Mouse (Mus musculus) forebrain, embryonic 16.5 days (tissue): ENCODE results near the gene Cass4. TPM values are rescaled to one million over a fixed set of nuclear protein-coding genes. Genes with fewer than 3 reads are reported as not detected.
A peak's percentile ranks its signal among the peaks of the same experiment; 100 is the strongest.

Experiments used
- ATAC-seq: fragments of 200-750 bp; cut with Nextera tagmentation; 2 replicates; pipeline ENCODE4 v1.8.0; 2017; ENCODE audit warnings: mild to moderate bottlenecking, moderate library complexity
- H3K27ac ChIP-seq: fragments of 300-500 bp; sonication (generic); 2 replicates; pipeline ENCODE4 v1.5.1; 2014; ENCODE audit warnings: low read length, control low read depth
- H3K27me3 ChIP-seq: fragments of 300-500 bp; sonication (generic); replicated peaks from 2 replicates; pipeline ENCODE4 v1.6.1; 2014; ENCODE audit warnings: low read length; ENCODE audit not compliant: control insufficient read depth, insufficient read depth
- H3K36me3 ChIP-seq: fragments of 300-500 bp; sonication (generic); 2 replicates; pipeline ENCODE4 v1.6.1; 2014; ENCODE audit not compliant: control insufficient read depth, insufficient read depth
- H3K4me1 ChIP-seq: fragments of 300-500 bp; sonication (generic); replicated peaks from 2 replicates; pipeline ENCODE4 v1.6.1; 2014; ENCODE audit warnings: low read length; ENCODE audit not compliant: control insufficient read depth, insufficient read depth
- H3K4me2 ChIP-seq: fragments of 300-500 bp; sonication (generic); 2 replicates; pipeline ENCODE4 v1.6.1; 2014; ENCODE audit warnings: mild to moderate bottlenecking, low read length, control low read depth
- H3K4me3 ChIP-seq: fragments of 300-500 bp; sonication (generic); replicated peaks from 2 replicates; pipeline ENCODE4 v1.5.1; 2014; ENCODE audit warnings: mild to moderate bottlenecking, low read length, control low read depth
- H3K9ac ChIP-seq: fragments of 300-500 bp; sonication (generic); replicated peaks from 2 replicates; pipeline ENCODE4 v1.6.1; 2014; ENCODE audit warnings: low read depth, low read length, control low read depth
- H3K9me3 ChIP-seq: fragments of 300-500 bp; sonication (generic); 2 replicates; pipeline ENCODE4 v1.6.1; 2016; ENCODE audit warnings: low read length; ENCODE audit not compliant: control insufficient read depth
- WGBS: fragments of 180-500 bp; shearing (Covaris S2); extraction: QIAGEN DNeasy Blood & Tissue Kit; methylation state at CpG from one replicate; pipeline ENCODE4 v1.1.7; 2014; 5-methylcytosine and 5-hydroxymethylcytosine counted together
- polyA plus RNA-seq: library from polyadenylated mRNA; unstranded; fragments of >200 nt; fragmentation: Nextera tagmentation; extraction: Ambion mirVana; gene quantifications from 2 replicates; pipeline ENCODE4 v1.2.1, GENCODE M21; 2015

Gene Cass4
- polyA plus RNA-seq, 1 experiment from 2014 or later: 0.13 TPM

DNA sequence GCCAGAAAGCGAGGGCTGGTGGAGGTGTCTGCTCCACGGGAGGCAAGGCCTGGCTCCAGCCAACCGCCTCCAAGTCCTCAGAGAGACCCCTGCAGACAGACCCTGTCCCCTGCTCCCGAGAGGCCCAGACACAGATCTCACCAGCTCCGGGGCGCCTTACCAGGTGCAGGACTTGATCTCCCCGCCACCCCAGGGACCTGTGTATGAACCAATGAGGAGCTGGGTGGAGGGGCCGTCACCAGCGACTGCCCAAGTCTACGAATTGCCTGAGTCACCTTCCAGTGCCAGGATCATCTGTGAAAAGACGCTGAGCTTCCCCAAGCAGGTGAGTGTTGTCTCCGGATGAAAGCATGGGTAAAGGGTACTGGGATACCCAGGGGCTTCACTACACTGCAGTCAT, 22.6 kb downstream of the Cass4 start:
- 60% methylated on average over 12 of the region's 12 CpGs for WGBS
- Histone ChIP-seq H3K27me3 (no peaks in the 10 kb centered on the region), H3K4me1 (no peaks in the 10 kb centered on the region), H3K27ac (no peak overlapping the region), H3K36me3 (no peaks in the 10 kb centered on the region), H3K4me3 (no peak overlapping the region), H3K9me3 (no peaks in the 10 kb centered on the region), H3K4me2 (no peak overlapping the region), H3K9ac (no peak overlapping the region)
- ATAC-seq: no peak

DNA sequence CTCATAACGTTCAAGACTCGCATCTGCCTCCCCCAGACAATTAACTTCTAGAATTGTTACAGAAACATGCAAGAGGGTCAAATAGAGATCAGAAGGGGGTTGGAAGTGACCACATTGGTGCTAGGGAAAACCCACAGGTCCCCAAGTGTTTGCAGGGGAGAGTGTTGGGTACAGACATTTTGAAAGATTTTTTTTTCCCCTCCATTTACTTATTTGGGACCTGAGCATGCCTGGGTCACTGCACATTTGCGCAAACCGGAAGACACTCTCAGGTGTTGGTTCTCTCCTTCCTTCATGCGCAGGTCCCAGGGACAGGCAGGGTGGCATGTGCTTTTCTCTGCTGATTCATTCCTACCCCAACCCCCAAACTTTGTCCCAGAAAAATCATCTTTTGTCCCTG, 23.3 kb downstream of the Cass4 start:
- H3K9me3 ChIP-seq: no peaks in the 10 kb centered on the region
- H3K4me1 ChIP-seq: no peaks in the 10 kb centered on the region
- no peak overlapping the region for H3K27ac ChIP-seq
- H3K9ac ChIP-seq: no peak overlapping the region
- H3K4me3 ChIP-seq: no peak overlapping the region
- H3K4me2 ChIP-seq: no peak overlapping the region
- no peaks in the 10 kb centered on the region for H3K36me3 ChIP-seq
- 89% methylated on average over 5 of the region's 5 CpGs for WGBS
- ATAC-seq: no peak
- no peaks in the 10 kb centered on the region for H3K27me3 ChIP-seq

DNA sequence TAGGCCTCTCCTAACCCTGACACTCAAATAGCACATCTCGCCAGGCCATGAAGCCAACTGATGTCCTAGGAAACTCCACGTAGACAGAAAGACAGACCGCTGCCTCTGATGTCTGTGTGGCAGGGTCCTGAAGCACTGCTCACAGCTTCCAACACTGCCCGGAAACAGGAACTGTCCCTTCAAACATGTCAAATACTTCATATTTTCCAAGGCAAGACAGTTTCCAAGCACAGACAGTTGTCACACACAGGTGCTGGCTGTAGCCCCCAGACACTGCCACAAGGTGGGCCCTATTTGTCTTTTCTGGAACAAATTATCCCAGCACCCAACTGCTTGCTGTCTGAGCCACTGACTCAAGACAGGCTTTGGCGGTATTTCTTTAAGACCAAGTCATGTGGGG, 24.6 kb downstream of the Cass4 start:
- 89% methylated on average over 5 of the region's 5 CpGs for WGBS
- no peak overlapping the region for H3K4me2 ChIP-seq
- no peak for ATAC-seq

DNA sequence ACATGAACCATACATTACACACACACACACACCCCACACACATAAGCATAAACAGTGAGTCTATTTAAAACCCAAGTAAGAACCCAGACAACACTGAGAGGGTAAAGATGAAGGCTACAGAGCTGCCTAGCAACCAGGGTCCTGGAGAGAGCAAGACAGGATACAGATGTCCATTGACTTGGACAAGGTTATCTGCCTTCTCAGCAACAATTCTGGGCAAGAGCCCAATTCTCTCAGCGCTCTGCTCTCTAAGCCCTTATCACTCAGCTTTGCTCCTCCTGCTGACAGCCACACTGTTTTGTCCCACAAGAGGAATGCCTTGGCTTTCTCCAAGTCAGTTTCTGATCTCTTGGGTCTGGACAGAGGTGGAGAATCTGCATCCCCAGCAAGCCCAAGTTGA, 37.0 kb downstream of the Cass4 start:
- WGBS: 79% methylated on average over 1 of the region's 1 CpGs
- Histone ChIP-seq H3K4me3 (no peak overlapping the region), H3K27me3 (0 out of 2 replicates have a peak, but pooled peaks cover 2% of the 10 kb centered on the region), H3K9me3 (no peaks in the 10 kb centered on the region), H3K27ac (no peak overlapping the region), H3K36me3 (no peaks in the 10 kb centered on the region), H3K4me2 (no peak overlapping the region), H3K9ac (no peak overlapping the region), H3K4me1 (no peaks in the 10 kb centered on the region)
- no peak for ATAC-seq

More for the DNA sequence above, 24.6 kb downstream of the Cass4 start:
- Histone ChIP-seq H3K9ac (no peak overlapping the region), H3K27me3 (no peaks in the 10 kb centered on the region), H3K9me3 (no peaks in the 10 kb centered on the region), H3K4me3 (no peak overlapping the region), H3K27ac (no peak overlapping the region), H3K4me1 (no peaks in the 10 kb centered on the region), H3K36me3 (no peaks in the 10 kb centered on the region)

DNA sequence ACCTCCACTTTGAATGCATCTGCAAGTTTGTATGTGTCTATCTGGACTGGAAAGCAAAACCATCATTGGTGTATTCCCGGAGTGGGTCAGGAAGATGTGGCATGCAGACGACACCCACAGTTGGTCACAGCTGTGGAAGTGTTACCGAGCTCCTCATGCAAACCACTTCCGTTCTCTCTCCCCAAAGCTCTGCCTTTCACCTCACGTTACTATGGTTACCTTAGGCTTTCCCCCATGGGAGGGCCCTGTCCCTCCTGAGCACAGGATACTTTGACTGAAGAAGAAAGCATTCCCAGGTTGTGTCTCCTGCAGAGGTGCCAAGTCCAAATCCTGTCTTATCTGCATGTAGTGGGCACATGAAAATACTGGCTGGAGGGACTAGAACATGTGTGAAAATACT, 40.2 kb downstream of the Cass4 start:
- WGBS: 57% methylated on average over 5 of the region's 5 CpGs
- no peaks in the 10 kb centered on the region for H3K4me1 ChIP-seq
- ATAC-seq: no peak

DNA sequence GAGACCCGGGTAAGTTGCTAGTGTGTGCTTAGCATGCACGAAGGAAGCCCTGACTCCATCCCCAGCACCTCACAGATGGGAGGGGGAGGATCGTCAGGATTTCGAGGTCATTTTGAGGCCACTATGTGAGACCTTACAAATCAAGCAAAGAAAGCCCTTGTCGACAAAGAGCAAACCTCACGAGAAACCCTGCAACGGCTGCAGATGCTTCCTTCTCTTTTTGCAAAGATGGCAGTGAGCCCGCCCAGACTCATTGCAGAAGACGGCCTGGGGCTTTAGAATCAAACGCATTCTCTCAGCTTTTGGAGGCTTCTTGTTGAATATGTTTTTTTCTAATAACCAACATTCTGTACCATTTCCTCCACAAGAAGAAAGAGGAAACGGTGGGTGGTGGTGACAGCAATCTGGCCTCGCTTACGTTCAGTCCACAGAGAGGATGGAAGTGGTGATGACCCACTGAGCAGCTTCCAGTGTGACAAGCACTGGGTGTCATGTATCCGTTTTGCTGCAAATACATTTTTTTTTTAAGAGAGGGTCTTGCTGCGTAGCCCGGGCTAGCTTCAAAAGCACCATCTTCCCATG, 43.9 kb downstream of the Cass4 start:
- Histone ChIP-seq H3K9me3 (no peaks in the 10 kb centered on the region), H3K27me3 (no peaks in the 10 kb centered on the region), H3K4me3 (no peak overlapping the region), H3K27ac (no peak overlapping the region), H3K4me2 (no peak overlapping the region), H3K4me1 (peaks cover 21% of the 10 kb centered on the region), H3K9ac (no peak overlapping the region), H3K36me3 (no peaks in the 10 kb centered on the region)
- ATAC-seq: no peak
- WGBS: 73% methylated on average over 16 of the region's 16 CpGs

More for the DNA sequence above, 40.2 kb downstream of the Cass4 start:
- H3K27ac ChIP-seq: no peak overlapping the region
- no peak overlapping the region for H3K4me2 ChIP-seq
- H3K27me3 ChIP-seq: no peaks in the 10 kb centered on the region
- no peak overlapping the region for H3K4me3 ChIP-seq
- no peaks in the 10 kb centered on the region for H3K9me3 ChIP-seq
- no peaks in the 10 kb centered on the region for H3K36me3 ChIP-seq
- no peak overlapping the region for H3K9ac ChIP-seq

DNA sequence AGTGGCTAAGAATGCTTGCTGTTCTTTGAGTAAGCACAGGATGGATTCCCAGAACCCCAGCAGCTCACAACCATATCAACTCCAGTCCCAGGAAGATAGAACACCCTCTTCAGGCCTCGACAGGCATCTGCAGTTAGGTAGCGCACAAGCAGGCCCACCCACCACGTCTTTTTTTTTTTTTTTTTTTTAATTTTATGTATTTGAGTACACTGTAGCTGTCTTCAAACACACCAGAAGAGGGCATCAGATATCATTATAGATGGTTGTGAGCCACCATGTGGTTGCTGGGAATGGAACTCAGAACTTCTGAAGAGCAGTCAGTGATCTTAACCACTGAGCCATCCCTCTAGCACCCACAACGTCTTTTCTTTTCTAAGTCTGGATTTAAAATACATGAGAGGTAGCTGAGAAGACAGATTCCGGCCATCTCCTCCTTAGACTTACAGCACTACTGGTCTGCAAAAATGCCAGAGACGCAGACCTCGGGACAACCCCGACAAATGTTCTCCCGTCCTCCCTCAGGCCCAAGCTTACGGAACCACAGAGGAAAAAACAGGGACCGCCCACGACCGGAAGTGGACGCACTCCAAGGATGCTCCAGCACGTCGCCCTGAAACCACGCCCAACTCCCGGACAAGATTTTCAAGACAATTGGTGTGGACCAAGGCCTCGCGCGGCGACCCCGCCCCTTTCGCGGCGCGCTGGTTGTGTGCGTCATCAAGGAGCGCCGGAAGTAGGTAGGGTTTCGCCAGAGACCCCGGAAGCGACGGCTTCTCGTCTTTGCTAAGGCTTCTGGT, 46.4 kb downstream of the Cass4 start, which contains the start of gene Rtf2:
Gene Rtf2 (plus strand): TSS at position 714 of the 797 bp plus-strand sequence.
- peak within 1 kb of the TSS; percentile 64 for H3K4me3 ChIP-seq
- H3K27me3 ChIP-seq: no peaks in the 10 kb centered on the region
- no peaks in the 10 kb centered on the region for H3K9me3 ChIP-seq
- peak within 1 kb of the TSS; percentile 71 for H3K4me2 ChIP-seq
- H3K4me1 ChIP-seq: peaks cover 23% of the 10 kb centered on the region
- peak within 1 kb of the TSS; percentile 72 for H3K9ac ChIP-seq
- peak within 1 kb of the TSS; percentile 82 for H3K27ac ChIP-seq
- 3% methylated on average over 35 of the region's 35 CpGs for WGBS
- peak; percentile 95 for ATAC-seq
- no peaks in the 10 kb centered on the region for H3K36me3 ChIP-seq

DNA sequence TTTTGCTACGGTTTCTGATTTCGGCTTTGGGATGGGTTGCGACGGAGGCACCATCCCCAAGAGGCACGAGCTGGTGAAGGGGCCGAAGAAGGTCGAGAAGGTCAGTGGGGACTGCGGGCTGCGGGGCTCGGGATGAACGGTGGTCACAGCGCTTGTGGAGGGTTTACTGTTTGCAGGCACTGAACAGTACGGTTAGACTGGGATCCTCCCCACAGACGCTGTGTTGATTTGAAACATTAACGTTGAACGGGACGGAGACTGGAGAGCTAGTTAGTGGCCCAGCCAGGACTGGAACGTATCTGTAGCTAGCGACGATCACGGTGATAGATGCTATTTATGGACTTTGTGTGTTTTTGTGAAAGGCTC, 47.0 kb downstream of the Cass4 start:
- Histone ChIP-seq H3K9me3 (no peaks in the 10 kb centered on the region), H3K27ac (peak overlapping the region; percentile 29; the same call in 1 of the 2 replicates), H3K4me3 (peak overlapping the region; percentile 64), H3K36me3 (0 out of 2 replicates have a peak, but pooled peaks cover 1% of the 10 kb centered on the region), H3K4me1 (peaks cover 23% of the 10 kb centered on the region), H3K9ac (peak overlapping the region; percentile 61), H3K4me2 (peak overlapping the region; percentile 71), H3K27me3 (no peaks in the 10 kb centered on the region)
- under 1% methylated on average over 21 of the region's 21 CpGs for WGBS
- peak; percentile 70 for ATAC-seq

DNA sequence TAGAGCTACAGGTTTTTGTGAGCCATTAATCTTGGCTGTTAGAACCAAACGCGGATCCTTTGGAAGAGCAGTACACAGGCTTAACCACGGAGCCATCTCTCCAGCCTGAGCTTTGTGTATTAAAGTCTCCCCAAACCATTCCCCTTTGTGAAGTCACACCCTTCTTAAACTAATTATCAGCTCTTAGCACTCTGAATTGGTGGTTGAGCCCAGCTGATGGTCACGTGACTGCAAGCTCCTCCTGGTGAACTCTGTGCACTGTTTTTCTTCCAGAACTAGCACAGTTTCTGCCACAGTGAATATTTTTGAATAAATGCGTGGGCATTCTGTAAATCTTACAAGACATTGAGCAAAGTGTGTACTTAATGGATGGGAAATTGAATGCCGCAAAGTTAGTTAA, 47.6 kb downstream of the Cass4 start:
- no peaks in the 10 kb centered on the region for H3K27me3 ChIP-seq
- H3K4me1 ChIP-seq: peaks cover 23% of the 10 kb centered on the region
- H3K36me3 ChIP-seq: peaks cover 5% of the 10 kb centered on the region; the same call in 1 of the 2 replicates
- H3K27ac ChIP-seq: no peak overlapping the region
- peak overlapping the region; percentile 64 for H3K4me3 ChIP-seq
- H3K9ac ChIP-seq: peak overlapping the region; percentile 61
- H3K9me3 ChIP-seq: no peaks in the 10 kb centered on the region
- H3K4me2 ChIP-seq: peak overlapping the region; percentile 71
- ATAC-seq: no peak
- 32% methylated on average over 6 of the region's 6 CpGs for WGBS
